Mouse (Mus musculus) ES-CJ7 (cell line): Measurements from ENCODE around the gene Pfkl.
"Not testable (repeated sequence)": the region's sequence is repeated elsewhere in the genome, so short reads cannot be mapped to it uniquely, and the experiment has no call there.

Experiments
- DNase-seq: peaks from one replicate; pipeline ENCODE4 v3.0.0; 2011; ENCODE audit warnings: low read depth, low spot score

The Pfkl gene

GRCm38 (mm10) chr10:78012661-78013495 is 3.0 kb upstream of the Pfkl start:
- DNase-seq, result peak; percentile 72

- not testable (repeated sequence) for DNase-seq
Observed at GRCm38 (mm10) chr10:78011116-78011515, 1.2 kb upstream of the Pfkl start.

GRCm38 (mm10) chr10:78010335-78010734 is 452 bp upstream of the Pfkl start:
- DNase-seq, result peak; percentile 14

- peak; percentile 94 for DNase-seq
Observed at GRCm38 (mm10) chr10:78009184-78009944, 519 bp downstream of the Pfkl start.

- DNase-seq, result no peak
Observed at GRCm38 (mm10) chr10:78008169-78008568, 1.7 kb downstream of the Pfkl start.

GRCm38 (mm10) chr10:78007203-78007602 is 2.7 kb downstream of the Pfkl start:
- no peak for DNase-seq

- DNase-seq, result no peak
Observed at GRCm38 (mm10) chr10:78005791-78006438, 4.0 kb downstream of the Pfkl start.

- no peak for DNase-seq
Observed at GRCm38 (mm10) chr10:78004479-78005100, 5.3 kb downstream of the Pfkl start.

- no peak for DNase-seq
Observed at GRCm38 (mm10) chr10:78002316-78002715, 7.6 kb downstream of the Pfkl start.

- no peak for DNase-seq
Observed at GRCm38 (mm10) chr10:78001796-78002195, 8.1 kb downstream of the Pfkl start.

GRCm38 (mm10) chr10:78000200-78000599 is 9.7 kb downstream of the Pfkl start:
- DNase-seq, result no peak

- no peak for DNase-seq
Observed at GRCm38 (mm10) chr10:77995639-77996038, 14.2 kb downstream of the Pfkl start.

- DNase-seq, result no peak
Observed at GRCm38 (mm10) chr10:77985775-77986174, 24.1 kb downstream of the Pfkl start.

- peak; percentile 83 for DNase-seq
Observed at GRCm38 (mm10) chr10:77984660-77985059, 25.2 kb downstream of the Pfkl start.

GRCm38 (mm10) chr10:77978351-77979350 is 31.2 kb downstream of the Pfkl start, which contains the start of gene 1810043G02Rik:
Gene 1810043G02Rik (plus strand): TSS chr10:77978524.
- peak; percentile 94 for DNase-seq

GRCm38 (mm10) chr10:77976458-77977150 is 33.3 kb downstream of the Pfkl start:
- no peak for DNase-seq

- DNase-seq, result no peak
Observed at GRCm38 (mm10) chr10:77975653-77976052, 34.2 kb downstream of the Pfkl start.

GRCm38 (mm10) chr10:77974811-77975210 is 35.1 kb downstream of the Pfkl start:
- no peak for DNase-seq

- DNase-seq, result no peak
Observed at GRCm38 (mm10) chr10:77974323-77974722, 35.6 kb downstream of the Pfkl start.
